ENCODE assay signal across 14 mouse cellular contexts in genomic region chr13:48665656-48666597, GRCm38 (mm10). TPM values are rescaled to one million over a fixed set of nuclear protein-coding genes. Genes with fewer than 3 reads are reported as not detected.
DNase-seq lines count a peak whose midpoint lies in the region; ATAC-seq and TF ChIP-seq lines count a peak whose summit lies in the region.
"Had no signal": no experiment of that assay in that cellular context is flagged by ENCODE, and none has a peak within 500 bp of the region (broad histone marks: within the 10 kb centered on the region; RNA-seq: fewer than 3 reads in every experiment).

No protein-coding gene starts in this region.

- DNase-seq in heart, postnatal 14 days: no peak
- no peak for DNase-seq in midbrain, postnatal 0 days (ENCODE audit: low spot score)
- peak; percentile 4 for DNase-seq in forebrain, embryonic 14.5 days (ENCODE audit: low spot score)
- no peak for DNase-seq in stomach, postnatal 0 days (ENCODE audit: low spot score)
- DNase-seq in layer of hippocampus, postnatal 25 days (ENCODE audit: extremely low spot score in 1 of 2, low spot score in 1 of 2): no peak
- DNase-seq: cerebellum, adult 9-10 months; thymus, adult 2 months had no signal

- H3K9ac ChIP-seq in heart, embryonic 13.5 days: no peak overlapping the region
- H3K9ac ChIP-seq in midbrain, embryonic 12.5 days (replicated peaks): no peak overlapping the region
- H3K9ac ChIP-seq in midbrain, postnatal 0 days (replicated peaks; ENCODE audit: low read length, poor library complexity, severe bottlenecking): no peak overlapping the region
- no peak overlapping the region for H3K9ac ChIP-seq in forebrain, embryonic 14.5 days (ENCODE audit: low read length)
- peak overlapping the region; percentile 90 for H3K9ac ChIP-seq in stomach, postnatal 0 days (ENCODE audit: low read length)
- H3K9ac ChIP-seq: hindbrain, embryonic 15.5 days; liver, embryonic 15.5 days had no signal

- peaks cover 100% of the 10 kb centered on the region for H3K27me3 ChIP-seq in heart, embryonic 13.5 days (replicated peaks)
- H3K27me3 ChIP-seq in midbrain, embryonic 12.5 days: peaks cover 100% of the 10 kb centered on the region
- peaks cover 75% of the 10 kb centered on the region for H3K27me3 ChIP-seq in midbrain, postnatal 0 days (ENCODE audit: insufficient read depth, low read length)
- H3K27me3 ChIP-seq in forebrain, embryonic 14.5 days (replicated peaks; ENCODE audit: control insufficient read depth, insufficient read depth, low read length): peaks cover 94% of the 10 kb centered on the region
- H3K27me3 ChIP-seq in stomach, postnatal 0 days (ENCODE audit: control insufficient read depth, insufficient read depth, low read length): no peaks in the 10 kb centered on the region; the same call in 1 of the 2 replicates

- intact Hi-C loops in heart, postnatal 14 days (cut with DNase I): no loop called here

- no peak for TF ChIP-seq EP300 in stomach, postnatal 0 days (optimal IDR thresholded peaks at IDR 0.05)

- H3K36me3 ChIP-seq in heart, embryonic 13.5 days: no peaks in the 10 kb centered on the region
- no peaks in the 10 kb centered on the region for H3K36me3 ChIP-seq in midbrain, embryonic 12.5 days
- no peaks in the 10 kb centered on the region for H3K36me3 ChIP-seq in midbrain, postnatal 0 days (ENCODE audit: insufficient read depth, low read length)
- no peaks in the 10 kb centered on the region for H3K36me3 ChIP-seq in forebrain, embryonic 14.5 days (ENCODE audit: control insufficient read depth, insufficient read depth, low read length)
- no peaks in the 10 kb centered on the region; the same call in 1 of the 2 replicates for H3K36me3 ChIP-seq in stomach, postnatal 0 days (ENCODE audit: control insufficient read depth, insufficient read depth, low read length)
- H3K36me3 ChIP-seq: hindbrain, embryonic 15.5 days; liver, embryonic 15.5 days had no signal

- peak overlapping the region; percentile 10 for H3K4me3 ChIP-seq in heart, embryonic 13.5 days
- H3K4me3 ChIP-seq in midbrain, embryonic 12.5 days: peak overlapping the region; percentile 7; the same call in 1 of the 2 replicates
- H3K4me3 ChIP-seq in midbrain, postnatal 0 days (ENCODE audit: low read depth, low read length): no peak overlapping the region
- no peak overlapping the region for H3K4me3 ChIP-seq in forebrain, embryonic 14.5 days (ENCODE audit: low read depth, low read length)
- H3K4me3 ChIP-seq in stomach, postnatal 0 days (ENCODE audit: low read depth, low read length): peak overlapping the region; percentile 74
- H3K4me3 ChIP-seq: liver, embryonic 15.5 days had no signal

- no peaks in the 10 kb centered on the region for H3K9me3 ChIP-seq in heart, embryonic 13.5 days
- H3K9me3 ChIP-seq in midbrain, embryonic 12.5 days: no peaks in the 10 kb centered on the region
- no peaks in the 10 kb centered on the region for H3K9me3 ChIP-seq in midbrain, postnatal 0 days (ENCODE audit: low read length)
- no peaks in the 10 kb centered on the region for H3K9me3 ChIP-seq in forebrain, embryonic 14.5 days (replicated peaks; ENCODE audit: control insufficient read depth, low read length)
- H3K9me3 ChIP-seq in stomach, postnatal 0 days (ENCODE audit: control insufficient read depth, low read length): no peaks in the 10 kb centered on the region
- H3K9me3 ChIP-seq: hindbrain, embryonic 15.5 days; liver, embryonic 15.5 days had no signal

- no peak for TF ChIP-seq CTCF in midbrain, postnatal 0 days (IDR thresholded peaks at IDR 0.05)
- no peak for TF ChIP-seq CTCF in stomach, postnatal 0 days (IDR thresholded peaks at IDR 0.05; ENCODE audit: low read depth)

- H3K4me2 ChIP-seq in heart, embryonic 13.5 days: peak overlapping the region; percentile 14
- no peak overlapping the region; the same call in 1 of the 2 replicates for H3K4me2 ChIP-seq in midbrain, embryonic 12.5 days (replicated peaks)
- H3K4me2 ChIP-seq in midbrain, postnatal 0 days (ENCODE audit: low read depth, low read length, poor library complexity, severe bottlenecking): no peak overlapping the region
- no peak overlapping the region for H3K4me2 ChIP-seq in forebrain, embryonic 14.5 days (ENCODE audit: low read length)
- H3K4me2 ChIP-seq in stomach, postnatal 0 days (replicated peaks; ENCODE audit: low read depth): peak overlapping the region; percentile 67
- H3K4me2 ChIP-seq: hindbrain, embryonic 15.5 days; liver, embryonic 15.5 days had no signal

- 2% methylated on average over 58 of the region's 58 CpGs for WGBS in heart, embryonic 13.5 days
- 1% methylated on average over 58 of the region's 58 CpGs for WGBS in midbrain, embryonic 12.5 days
- WGBS in midbrain, postnatal 0 days: 1% methylated on average over 58 of the region's 58 CpGs
- WGBS in forebrain, embryonic 14.5 days: under 1% methylated on average over 58 of the region's 58 CpGs
- 7% methylated on average over 58 of the region's 58 CpGs for WGBS in stomach, postnatal 0 days

- no peak overlapping the region for H3K27ac ChIP-seq in heart, embryonic 13.5 days (replicated peaks)
- no peak overlapping the region for H3K27ac ChIP-seq in midbrain, embryonic 12.5 days (replicated peaks)
- no peak overlapping the region for H3K27ac ChIP-seq in midbrain, postnatal 0 days (ENCODE audit: low read depth, low read length)
- no peak overlapping the region for H3K27ac ChIP-seq in forebrain, embryonic 14.5 days (ENCODE audit: low read depth, low read length)
- H3K27ac ChIP-seq in stomach, postnatal 0 days (replicated peaks): peak overlapping the region; percentile 65
- H3K27ac ChIP-seq: hindbrain, embryonic 15.5 days; liver, embryonic 15.5 days had no signal

- peaks cover 39% of the 10 kb centered on the region for H3K4me1 ChIP-seq in heart, embryonic 13.5 days
- peaks cover 35% of the 10 kb centered on the region for H3K4me1 ChIP-seq in midbrain, embryonic 12.5 days
- peaks cover 3% of the 10 kb centered on the region; the same call in 1 of the 2 replicates for H3K4me1 ChIP-seq in midbrain, postnatal 0 days (ENCODE audit: insufficient read depth, low read length)
- 0 out of 2 replicates have a peak, but pooled peaks cover 2% of the 10 kb centered on the region for H3K4me1 ChIP-seq in forebrain, embryonic 14.5 days (ENCODE audit: control insufficient read depth, insufficient read depth, low read length)
- H3K4me1 ChIP-seq in stomach, postnatal 0 days (replicated peaks; ENCODE audit: control insufficient read depth, insufficient read depth): no peaks in the 10 kb centered on the region

- ATAC-seq in heart, embryonic 13.5 days (ENCODE audit: extremely low read depth, insufficient number of reproducible peaks, low FRiP score, low TSS enrichment): no peak
- no peak for ATAC-seq in midbrain, embryonic 12.5 days (ENCODE audit: low FRiP score, low read depth)
- ATAC-seq in midbrain, postnatal 0 days (ENCODE audit: low FRiP score): no peak
- no peak for ATAC-seq in forebrain, embryonic 14.5 days
- no peak for ATAC-seq in stomach, postnatal 0 days (ENCODE audit: low FRiP score, low TSS enrichment)
- no peak for ATAC-seq in monocyte, adult 5-6 weeks (replicated peaks; ENCODE audit: insufficient number of reproducible peaks, low FRiP score, low TSS enrichment, poor library complexity, severe bottlenecking)
- ATAC-seq: CD4-positive, CD25-positive, alpha-beta regulatory T cell, adult 4 months had no signal

RNA-seq across cellular contexts. Expression of gene Barx1, which starts 3.1 kb away (rescaled TPM):
- polyA plus RNA-seq in heart, embryonic 13.5 days (2015; fragmentation: Nextera tagmentation; extraction: Ambion mirVana): 0.44 and 1.5 TPM in 2 replicates
- total RNA-seq in heart, postnatal 14 days (2021): not detected
- polyA plus RNA-seq in midbrain, embryonic 12.5 days (2016; fragmentation: Nextera tagmentation; extraction: Ambion mirVana): 0.21 and 0.29 TPM in 2 replicates
- not detected in 2 replicates for total RNA-seq in midbrain, postnatal 0 days (2014; rRNA removed)
- not detected in 2 replicates for polyA plus RNA-seq in midbrain, postnatal 0 days (2015; fragmentation: Nextera tagmentation; extraction: Ambion mirVana)
- polyA plus RNA-seq in forebrain, embryonic 14.5 days (2014; fragmentation: Nextera tagmentation; extraction: Ambion mirVana): not detected in 2 replicates
- 164 and 201 TPM in 2 replicates for polyA plus RNA-seq in stomach, postnatal 0 days (2015; fragmentation: Nextera tagmentation; extraction: Ambion mirVana)
- not detected in 3 replicates for total RNA-seq in monocyte, adult 5-6 weeks (2017)
- total RNA-seq in layer of hippocampus, postnatal 25 days (2021): not detected
- total RNA-seq: layer of hippocampus, postnatal 14 days had no signal
- polyA plus RNA-seq: CD4-positive, CD25-positive, alpha-beta regulatory T cell, adult 4 months; hindbrain, embryonic 15.5 days had no signal

RNA-seq across cellular contexts. Expression of gene Ptpdc1, which starts 40.5 kb away (rescaled TPM):
- polyA plus RNA-seq in heart, embryonic 13.5 days (2015; fragmentation: Nextera tagmentation; extraction: Ambion mirVana): 4.6 and 6.6 TPM in 2 replicates
- 1 to 10 TPM; 5.7 to 6.3 TPM for total RNA-seq in heart, postnatal 14 days (2021)
- 16.9 and 20.9 TPM in 2 replicates for polyA plus RNA-seq in midbrain, embryonic 12.5 days (2016; fragmentation: Nextera tagmentation; extraction: Ambion mirVana)
- total RNA-seq in midbrain, postnatal 0 days (2014; rRNA removed): 23.2 and 36.3 TPM in 2 replicates
- polyA plus RNA-seq in midbrain, postnatal 0 days (2015; fragmentation: Nextera tagmentation; extraction: Ambion mirVana): 13.5 and 15.3 TPM in 2 replicates
- polyA plus RNA-seq in forebrain, embryonic 14.5 days (2014; fragmentation: Nextera tagmentation; extraction: Ambion mirVana): 12.7 and 18.8 TPM in 2 replicates
- polyA plus RNA-seq in stomach, postnatal 0 days (2015; fragmentation: Nextera tagmentation; extraction: Ambion mirVana): 3.1 and 3.2 TPM in 2 replicates
- 1.3 to 2.7 TPM (median 1.5 TPM) in 3 replicates for total RNA-seq in monocyte, adult 5-6 weeks (2017)
- 10 to 100 TPM; 40.2 to 44.1 TPM for total RNA-seq in layer of hippocampus, postnatal 25 days (2021)

Comparison
In these comparisons a context has a peak if more than half of its experiments do, and no peak if none do; other contexts are left out.
1. H3K4me3 ChIP-seq: peak in heart, embryonic 13.5 days (single experiment), midbrain, embryonic 12.5 days (single experiment) and stomach, postnatal 0 days (single experiment); none in midbrain, postnatal 0 days (single experiment) and forebrain, embryonic 14.5 days (single experiment).
2. H3K4me2 ChIP-seq: peak in heart, embryonic 13.5 days (single experiment) and stomach, postnatal 0 days (single experiment); none in midbrain, embryonic 12.5 days (single experiment), midbrain, postnatal 0 days (single experiment) and forebrain, embryonic 14.5 days (single experiment).
3. RNA of gene Barx1, which starts 3.1 kb away (polyA plus RNA-seq): 164 to 201 TPM in stomach, postnatal 0 days; 0.44 to 1.5 TPM in heart, embryonic 13.5 days, 0.21 to 0.29 TPM in midbrain, embryonic 12.5 days, not detected in midbrain, postnatal 0 days and not detected in forebrain, embryonic 14.5 days; every median in the first group is over 10 times any median in the second.